Mouse (Mus musculus): ENCODE results near the gene Kif17. TPM values are rescaled to one million over a fixed set of nuclear protein-coding genes. Genes with fewer than 3 reads are reported as not detected.

Gene Kif17
- polyA plus RNA-seq, 1 experiment: 224 TPM

GRCm38 (mm10) chr4:138307025-138307424, 56.8 kb downstream of the Kif17 start:
- Histone ChIP-seq H3K4me3 (ENCODE audit: control insufficient read depth, low read depth, low read length) (no peak overlapping the region), H3K4me1 (ENCODE audit: control insufficient read depth, insufficient read depth, low read length) (peaks cover 5% of the 10 kb centered on the region), H3K36me3 (ENCODE audit: control insufficient read depth, insufficient read depth, low read length) (no peaks in the 10 kb centered on the region; the same call in 1 of the 2 replicates), H3K27me3 (ENCODE audit: control insufficient read depth, insufficient read depth, low read length) (no peaks in the 10 kb centered on the region), H3K27ac (ENCODE audit: control insufficient read depth, insufficient read depth, low read depth, low read length) (no peak overlapping the region)
- TF ChIP-seq POLR2A (IDR thresholded peaks at IDR 0.05; ENCODE audit: control insufficient read depth, low read depth, low read length): no peak
- TF ChIP-seq CTCF (IDR thresholded peaks at IDR 0.05; ENCODE audit: control insufficient read depth, insufficient read depth, insufficient replicate concordance, low read depth, low read length): no peak

GRCm38 (mm10) chr4:138307739-138308138, 57.5 kb downstream of the Kif17 start:
- H3K27me3 ChIP-seq (ENCODE audit: control insufficient read depth, insufficient read depth, low read length): no peaks in the 10 kb centered on the region
- TF ChIP-seq POLR2A (IDR thresholded peaks at IDR 0.05; ENCODE audit: control insufficient read depth, low read depth, low read length) (no peak), CTCF (IDR thresholded peaks at IDR 0.05; ENCODE audit: control insufficient read depth, insufficient read depth, insufficient replicate concordance, low read depth, low read length) (no peak)
- no peak overlapping the region for H3K27ac ChIP-seq (ENCODE audit: control insufficient read depth, insufficient read depth, low read depth, low read length)
- H3K4me1 ChIP-seq (ENCODE audit: control insufficient read depth, insufficient read depth, low read length): peaks cover 5% of the 10 kb centered on the region
- H3K36me3 ChIP-seq (ENCODE audit: control insufficient read depth, insufficient read depth, low read length): no peaks in the 10 kb centered on the region; the same call in 1 of the 2 replicates
- H3K4me3 ChIP-seq (ENCODE audit: control insufficient read depth, low read depth, low read length): no peak overlapping the region

- Histone ChIP-seq H3K36me3 (ENCODE audit: control insufficient read depth, insufficient read depth, low read length) (peaks cover 2% of the 10 kb centered on the region), H3K4me1 (ENCODE audit: control insufficient read depth, insufficient read depth, low read length) (peaks cover 2% of the 10 kb centered on the region; the same call in 1 of the 2 replicates), H3K4me3 (ENCODE audit: control insufficient read depth, low read depth, low read length) (no peak overlapping the region), H3K27ac (ENCODE audit: control insufficient read depth, insufficient read depth, low read depth, low read length) (no peak overlapping the region), H3K27me3 (ENCODE audit: control insufficient read depth, insufficient read depth, low read length) (no peaks in the 10 kb centered on the region)
- no peak for TF ChIP-seq CTCF (IDR thresholded peaks at IDR 0.05; ENCODE audit: control insufficient read depth, insufficient read depth, insufficient replicate concordance, low read depth, low read length)
- TF ChIP-seq POLR2A (IDR thresholded peaks at IDR 0.05; ENCODE audit: control insufficient read depth, low read depth, low read length): no peak
These were observed 60.2 kb downstream of the Kif17 start for GRCm38 (mm10) chr4:138310311-138310910.

GRCm38 (mm10) chr4:138311595-138311994, 61.4 kb downstream of the Kif17 start:
- peaks cover 2% of the 10 kb centered on the region for H3K36me3 ChIP-seq (ENCODE audit: control insufficient read depth, insufficient read depth, low read length)
- TF ChIP-seq CTCF (IDR thresholded peaks at IDR 0.05; ENCODE audit: control insufficient read depth, insufficient read depth, insufficient replicate concordance, low read depth, low read length): peak; percentile 69; the same call in 1 of the 2 replicates
- no peak for TF ChIP-seq POLR2A (IDR thresholded peaks at IDR 0.05; ENCODE audit: control insufficient read depth, low read depth, low read length)

GRCm38 (mm10) chr4:138312105-138312504, 61.9 kb downstream of the Kif17 start:
- Histone ChIP-seq H3K4me1 (ENCODE audit: control insufficient read depth, insufficient read depth, low read length) (no peaks in the 10 kb centered on the region), H3K4me3 (ENCODE audit: control insufficient read depth, low read depth, low read length) (no peak overlapping the region), H3K27me3 (ENCODE audit: control insufficient read depth, insufficient read depth, low read length) (no peaks in the 10 kb centered on the region), H3K36me3 (ENCODE audit: control insufficient read depth, insufficient read depth, low read length) (peaks cover 2% of the 10 kb centered on the region), H3K27ac (ENCODE audit: control insufficient read depth, insufficient read depth, low read depth, low read length) (no peak overlapping the region)
- TF ChIP-seq POLR2A (IDR thresholded peaks at IDR 0.05; ENCODE audit: control insufficient read depth, low read depth, low read length) (no peak), CTCF (IDR thresholded peaks at IDR 0.05; ENCODE audit: control insufficient read depth, insufficient read depth, insufficient replicate concordance, low read depth, low read length) (no peak)

More at GRCm38 (mm10) chr4:138311595-138311994, 61.4 kb downstream of the Kif17 start:
- no peak overlapping the region for H3K27ac ChIP-seq (ENCODE audit: control insufficient read depth, insufficient read depth, low read depth, low read length)
- no peaks in the 10 kb centered on the region for H3K4me1 ChIP-seq (ENCODE audit: control insufficient read depth, insufficient read depth, low read length)
- no peak overlapping the region for H3K4me3 ChIP-seq (ENCODE audit: control insufficient read depth, low read depth, low read length)
- no peaks in the 10 kb centered on the region for H3K27me3 ChIP-seq (ENCODE audit: control insufficient read depth, insufficient read depth, low read length)

GRCm38 (mm10) chr4:138313021-138313420, 62.8 kb downstream of the Kif17 start:
- H3K27ac ChIP-seq (ENCODE audit: control insufficient read depth, insufficient read depth, low read depth, low read length): no peak overlapping the region
- no peaks in the 10 kb centered on the region for H3K27me3 ChIP-seq (ENCODE audit: control insufficient read depth, insufficient read depth, low read length)
- no peaks in the 10 kb centered on the region for H3K4me1 ChIP-seq (ENCODE audit: control insufficient read depth, insufficient read depth, low read length)
- TF ChIP-seq CTCF (IDR thresholded peaks at IDR 0.05; ENCODE audit: control insufficient read depth, insufficient read depth, insufficient replicate concordance, low read depth, low read length) (no peak), POLR2A (IDR thresholded peaks at IDR 0.05; ENCODE audit: control insufficient read depth, low read depth, low read length) (no peak)
- H3K36me3 ChIP-seq (ENCODE audit: control insufficient read depth, insufficient read depth, low read length): peaks cover 3% of the 10 kb centered on the region
- H3K4me3 ChIP-seq (ENCODE audit: control insufficient read depth, low read depth, low read length): no peak overlapping the region

- Histone ChIP-seq H3K4me3 (ENCODE audit: control insufficient read depth, low read depth, low read length) (no peak overlapping the region), H3K27me3 (ENCODE audit: control insufficient read depth, insufficient read depth, low read length) (no peaks in the 10 kb centered on the region), H3K4me1 (ENCODE audit: control insufficient read depth, insufficient read depth, low read length) (no peaks in the 10 kb centered on the region), H3K27ac (ENCODE audit: control insufficient read depth, insufficient read depth, low read depth, low read length) (no peak overlapping the region), H3K36me3 (ENCODE audit: control insufficient read depth, insufficient read depth, low read length) (peaks cover 3% of the 10 kb centered on the region)
- TF ChIP-seq POLR2A (IDR thresholded peaks at IDR 0.05; ENCODE audit: control insufficient read depth, low read depth, low read length) (no peak), CTCF (IDR thresholded peaks at IDR 0.05; ENCODE audit: control insufficient read depth, insufficient read depth, insufficient replicate concordance, low read depth, low read length) (no peak)
These were observed 63.6 kb downstream of the Kif17 start for GRCm38 (mm10) chr4:138313795-138314194.
